ENCODE assay signal across 20 mouse cellular contexts in the genomic region with DNA sequence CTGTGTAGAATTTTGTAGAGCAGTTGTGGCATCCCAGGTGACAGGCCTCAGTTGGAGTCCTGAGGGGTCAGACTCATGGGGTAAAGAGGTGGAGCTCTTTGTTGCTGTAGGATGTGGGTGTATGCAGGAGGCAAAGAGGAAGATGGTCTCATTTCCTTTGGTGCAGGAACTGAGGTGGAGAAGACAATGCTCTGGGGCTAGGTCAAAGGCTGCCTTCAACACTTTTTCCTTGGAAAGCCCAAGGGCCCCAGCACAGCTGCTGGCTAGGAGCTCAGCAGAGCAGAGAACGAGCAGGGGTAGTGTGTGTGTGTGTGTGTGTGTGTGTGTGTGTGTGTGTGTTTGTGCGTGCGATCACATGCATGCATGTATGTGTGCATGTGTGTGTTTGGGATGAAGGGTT.
DNase-seq lines count a peak whose midpoint lies in the region; ATAC-seq and TF ChIP-seq lines count a peak whose summit lies in the region.
"Had no signal": no experiment of that assay in that cellular context is flagged by ENCODE, and none has a peak within 500 bp of the region (broad histone marks: within the 10 kb centered on the region; RNA-seq: fewer than 3 reads in every experiment).

No protein-coding gene starts in this region.

- H3K4me2 ChIP-seq in hindbrain, embryonic 12.5 days (replicated peaks): no peak overlapping the region
- no peak overlapping the region for H3K4me2 ChIP-seq in lung, embryonic 16.5 days (ENCODE audit: low read depth, low read length)
- H3K4me2 ChIP-seq: embryonic facial prominence, embryonic 13.5 days; heart, embryonic 13.5 days had no signal

- no peak overlapping the region for H3K4me3 ChIP-seq in gastrocnemius, adult 2 months
- no peak overlapping the region for H3K4me3 ChIP-seq in hindbrain, embryonic 10.5 days
- no peak overlapping the region for H3K4me3 ChIP-seq in hindbrain, embryonic 12.5 days
- no peak overlapping the region for H3K4me3 ChIP-seq in lung, embryonic 16.5 days (ENCODE audit: low read length)
- H3K4me3 ChIP-seq: embryonic facial prominence, embryonic 13.5 days; heart, embryonic 13.5 days had no signal

- WGBS in hindbrain, embryonic 10.5 days: 79% methylated on average over 3 of the region's 3 CpGs
- WGBS in hindbrain, embryonic 12.5 days: 78% methylated on average over 3 of the region's 3 CpGs
- 79% methylated on average over 3 of the region's 3 CpGs for WGBS in lung, embryonic 16.5 days

- H3K27me3 ChIP-seq in hindbrain, embryonic 10.5 days (ENCODE audit: insufficient read depth, poor library complexity, severe bottlenecking): no peaks in the 10 kb centered on the region
- H3K27me3 ChIP-seq in hindbrain, embryonic 12.5 days: no peaks in the 10 kb centered on the region
- no peaks in the 10 kb centered on the region for H3K27me3 ChIP-seq in lung, embryonic 16.5 days (ENCODE audit: control insufficient read depth, insufficient read depth, low read depth, low read length)
- H3K27me3 ChIP-seq: embryonic facial prominence, embryonic 13.5 days; heart, embryonic 13.5 days had no signal

- no peak for DNase-seq in gastrocnemius, adult 2 months
- DNase-seq in gastrocnemius, adult 8-10 months (ENCODE audit: low spot score in 2 of 2): no peak
- peak; percentile 26 to 61 for DNase-seq in heart, adult 9 months (ENCODE audit: low spot score in 2 of 2)
- no peak for DNase-seq in heart, postnatal 25 days (ENCODE audit: low spot score)
- DNase-seq in hindbrain, embryonic 10.5 days (ENCODE audit: low spot score): no peak
- no peak for DNase-seq in lung, postnatal 4 days
- DNase-seq: adrenal gland, postnatal 10 days; cerebellum, adult 11-12 months; cerebellum, adult 9-10 months; cerebellum, postnatal 25 days; gastrocnemius, postnatal 10 days; kidney, adult 8-10 months had no signal

- peak overlapping the region; percentile 88; the same call in 1 of the 2 replicates for H3K27ac ChIP-seq in gastrocnemius, adult 2 months
- 0 out of 2 replicates have a peak overlapping the region, but pooled peaks have one; percentile 36 for H3K27ac ChIP-seq in hindbrain, embryonic 10.5 days
- no peak overlapping the region for H3K27ac ChIP-seq in hindbrain, embryonic 12.5 days
- H3K27ac ChIP-seq in lung, embryonic 16.5 days (ENCODE audit: low read length): peak overlapping the region; percentile 16; the same call in 1 of the 2 replicates
- H3K27ac ChIP-seq: embryonic facial prominence, embryonic 13.5 days; heart, embryonic 13.5 days had no signal

- intact Hi-C loops in gastrocnemius, adult 2 months (cut with DNase I): loop anchor here (5.0 kb wide), 1 partner anchor 40 kb away; no protein-coding TSS in a partner anchor
- intact Hi-C loops in heart, postnatal 25 days (cut with DNase I): loop anchor here (5.0 kb wide), 1 partner anchor 60 kb away; no protein-coding TSS in a partner anchor

- no peak overlapping the region for H3K9ac ChIP-seq in hindbrain, embryonic 12.5 days
- H3K9ac ChIP-seq in lung, embryonic 16.5 days (ENCODE audit: low read length): no peak overlapping the region
- H3K9ac ChIP-seq: embryonic facial prominence, embryonic 13.5 days; heart, embryonic 13.5 days had no signal

- H3K36me3 ChIP-seq in hindbrain, embryonic 10.5 days: no peaks in the 10 kb centered on the region
- no peaks in the 10 kb centered on the region for H3K36me3 ChIP-seq in hindbrain, embryonic 12.5 days
- no peaks in the 10 kb centered on the region for H3K36me3 ChIP-seq in lung, embryonic 16.5 days (ENCODE audit: control insufficient read depth, insufficient read depth, low read length)
- H3K36me3 ChIP-seq: embryonic facial prominence, embryonic 13.5 days; heart, embryonic 13.5 days had no signal

- peaks cover 48% of the 10 kb centered on the region for H3K4me1 ChIP-seq in hindbrain, embryonic 10.5 days (replicated peaks)
- H3K4me1 ChIP-seq in hindbrain, embryonic 12.5 days: peaks cover 34% of the 10 kb centered on the region
- H3K4me1 ChIP-seq in lung, embryonic 16.5 days (replicated peaks; ENCODE audit: control insufficient read depth, insufficient read depth, low read length): no peaks in the 10 kb centered on the region

- no peak for ATAC-seq in hindbrain, embryonic 12.5 days (ENCODE audit: low FRiP score)
- ATAC-seq in lung, embryonic 16.5 days (ENCODE audit: low read depth): peak; percentile 41; the same call in 1 of the 2 replicates
- ATAC-seq: forebrain, embryonic 14.5 days; hindbrain, embryonic 16.5 days; inflammation-experienced regulatory T-cells, adult 6 months; intestine, postnatal 0 days had no signal

- H3K9me3 ChIP-seq in hindbrain, embryonic 10.5 days: no peaks in the 10 kb centered on the region
- H3K9me3 ChIP-seq in hindbrain, embryonic 12.5 days (replicated peaks): no peaks in the 10 kb centered on the region
- H3K9me3 ChIP-seq in lung, embryonic 16.5 days (ENCODE audit: control insufficient read depth, low read length): no peaks in the 10 kb centered on the region
- H3K9me3 ChIP-seq: embryonic facial prominence, embryonic 13.5 days; heart, embryonic 13.5 days had no signal

- TF ChIP-seq CTCF in gastrocnemius, adult 2 months (IDR thresholded peaks at IDR 0.05): no peak

Comparison
In these comparisons a context has a peak if more than half of its experiments do, and no peak if none do; other contexts are left out.
1. DNase-seq: peak in heart, adult 9 months (2 of 2); none in gastrocnemius, adult 2 months (single experiment), gastrocnemius, adult 8-10 months (0 of 2), heart, postnatal 25 days (single experiment), hindbrain, embryonic 10.5 days (single experiment) and lung, postnatal 4 days (0 of 2).